Mouse (Mus musculus): Measurements from ENCODE around the gene Nefh.
A peak's percentile ranks its signal among the peaks of the same experiment; 100 is the strongest.

Gene Nefh

GRCm38 (mm10) chr11:4949256-4950044, 1.6 kb upstream of the Nefh start:
- peak; percentile 86 for DNase-seq (ENCODE audit: low spot score)

GRCm38 (mm10) chr11:4948792-4949191, 928 bp upstream of the Nefh start:
- DNase-seq (ENCODE audit: low spot score) = no peak

GRCm38 (mm10) chr11:4946947-4947812, 684 bp downstream of the Nefh start:
- peak; percentile 58 for DNase-seq (ENCODE audit: low spot score)

DNA sequence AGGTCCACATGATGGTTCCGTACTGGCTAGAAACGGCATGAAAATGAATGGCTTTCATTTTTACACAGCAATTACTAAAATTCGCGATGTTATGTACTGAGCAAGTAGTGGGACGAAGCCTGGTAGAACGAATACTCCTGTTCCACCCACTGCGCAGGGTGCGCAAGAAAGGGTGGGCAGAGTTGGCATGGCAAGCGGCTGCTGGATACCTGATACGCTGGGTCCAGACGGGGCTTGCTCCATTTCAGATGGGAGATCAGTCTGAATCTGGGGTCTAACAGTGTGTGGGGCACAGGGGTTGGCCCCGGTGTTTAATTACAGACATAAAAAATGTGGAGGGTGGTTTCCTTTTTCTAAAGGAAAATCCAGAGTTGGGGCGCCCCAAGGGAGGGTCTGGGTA, 1.3 kb downstream of the Nefh start:
- no peak for DNase-seq (ENCODE audit: low spot score)

DNA sequence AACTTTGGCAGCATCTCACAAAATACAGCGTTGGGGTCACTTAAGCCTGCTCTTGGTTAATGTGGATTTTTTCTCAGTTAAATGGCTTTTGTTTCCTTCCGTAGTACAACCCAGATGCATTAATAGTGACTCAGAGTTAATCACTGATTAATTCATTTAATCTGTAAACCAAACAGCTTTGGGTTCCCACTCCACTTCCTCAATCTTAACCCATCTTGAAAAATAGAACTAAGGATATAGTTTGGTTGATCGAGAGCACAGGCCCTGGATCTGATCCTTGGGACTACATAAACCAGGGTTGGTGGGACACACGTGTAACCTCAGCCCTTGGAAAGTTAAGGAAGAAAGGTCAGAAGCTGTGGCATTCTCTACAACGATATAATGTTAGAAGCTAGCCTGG, 11.6 kb downstream of the Nefh start:
- DNase-seq (ENCODE audit: low spot score) = no peak

DNA sequence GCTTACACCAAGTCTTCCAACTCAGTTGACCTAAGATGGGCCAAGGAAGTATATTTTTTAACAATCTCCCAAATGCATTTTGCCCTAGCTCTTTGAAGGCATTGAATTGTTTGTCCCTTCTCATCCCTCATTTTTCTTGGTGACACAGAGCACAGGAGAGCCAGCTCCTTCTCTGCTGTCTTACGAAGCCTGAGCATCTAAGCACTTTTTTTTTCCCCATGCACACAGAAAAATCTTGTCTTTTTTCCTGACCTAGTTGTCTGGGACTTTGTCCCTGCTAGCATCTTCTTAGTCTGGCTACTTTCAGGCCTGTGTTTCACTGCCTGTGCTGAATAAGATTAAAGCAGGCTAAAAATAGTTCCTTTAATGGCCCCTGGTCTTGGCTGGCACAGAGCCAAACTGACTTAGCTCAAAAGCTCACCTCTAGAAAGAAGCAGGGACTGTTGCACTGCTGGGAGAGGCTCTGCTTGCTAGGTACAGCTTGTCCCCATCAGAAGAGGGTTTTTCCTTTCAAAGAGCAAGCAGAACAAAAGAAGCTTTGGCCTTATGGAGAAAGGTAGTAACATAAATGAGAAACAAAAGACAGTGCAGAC, 16.8 kb downstream of the Nefh start:
- DNase-seq (ENCODE audit: low spot score) = peak; percentile 69

DNA sequence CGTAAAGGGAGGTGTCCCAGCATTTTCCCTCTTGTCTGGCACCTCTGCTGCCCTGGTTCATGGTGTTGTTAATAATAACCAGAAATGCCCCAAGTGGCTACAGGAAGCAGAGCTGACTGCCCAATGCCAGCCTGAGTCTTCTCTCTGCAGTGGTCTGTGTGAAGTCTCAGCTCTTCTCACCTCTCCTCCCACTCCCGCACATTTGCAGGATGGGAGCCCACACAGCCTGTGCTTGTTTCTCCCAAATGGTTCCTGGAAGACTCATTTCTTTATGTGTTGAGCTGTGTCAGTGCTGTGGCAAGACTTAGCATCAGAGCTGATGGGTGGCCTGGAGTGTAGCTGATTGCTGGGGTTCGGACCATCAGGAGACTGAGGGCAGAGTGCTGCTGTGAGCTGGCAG, 20.6 kb downstream of the Nefh start:
- no peak for DNase-seq (ENCODE audit: low spot score)

DNA sequence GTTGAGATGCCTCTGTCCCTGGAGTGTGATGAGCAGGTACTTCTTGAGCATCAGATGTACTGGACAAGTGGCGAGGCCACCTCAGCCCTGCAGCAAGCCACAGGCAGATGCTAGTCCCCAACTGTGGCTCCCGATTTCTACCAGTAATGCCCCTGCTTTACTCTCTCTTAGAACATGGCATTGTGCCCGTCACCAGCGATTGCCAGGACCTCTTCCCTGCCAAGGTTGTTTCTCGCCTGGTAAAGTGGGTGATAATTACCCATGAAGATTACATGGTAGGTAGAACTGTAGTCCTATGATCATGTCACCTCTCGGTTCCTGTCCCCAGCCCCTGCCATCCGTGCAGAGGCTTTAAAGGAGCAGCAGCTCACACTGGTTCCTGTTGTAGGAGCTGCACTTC, 26.1 kb downstream of the Nefh start:
- no peak for DNase-seq (ENCODE audit: low spot score)

DNA sequence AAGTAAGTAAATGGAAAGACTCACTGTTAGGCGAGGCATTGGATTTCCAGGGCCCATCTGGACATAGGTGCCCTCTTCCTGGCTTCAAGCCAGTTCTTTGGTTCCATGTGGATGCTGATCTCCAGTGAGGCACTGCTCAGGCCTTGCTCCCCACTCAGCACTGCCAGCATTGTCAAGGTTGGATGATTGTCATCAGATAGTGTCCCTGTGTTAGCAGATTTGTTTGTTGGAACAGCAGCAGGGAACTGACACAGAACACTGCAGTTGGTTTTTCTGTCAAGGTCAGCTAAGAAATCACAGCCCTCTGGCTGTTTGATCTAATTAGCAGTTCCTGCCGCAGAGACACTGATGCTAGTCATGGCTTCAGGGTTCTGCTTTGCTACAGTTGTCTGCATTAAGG, 26.6 kb downstream of the Nefh start:
- DNase-seq (ENCODE audit: low spot score) = no peak

- peak; percentile 71 for DNase-seq (ENCODE audit: low spot score)
Observed at GRCm38 (mm10) chr11:4916068-4916467, 31.8 kb downstream of the Nefh start.

DNA sequence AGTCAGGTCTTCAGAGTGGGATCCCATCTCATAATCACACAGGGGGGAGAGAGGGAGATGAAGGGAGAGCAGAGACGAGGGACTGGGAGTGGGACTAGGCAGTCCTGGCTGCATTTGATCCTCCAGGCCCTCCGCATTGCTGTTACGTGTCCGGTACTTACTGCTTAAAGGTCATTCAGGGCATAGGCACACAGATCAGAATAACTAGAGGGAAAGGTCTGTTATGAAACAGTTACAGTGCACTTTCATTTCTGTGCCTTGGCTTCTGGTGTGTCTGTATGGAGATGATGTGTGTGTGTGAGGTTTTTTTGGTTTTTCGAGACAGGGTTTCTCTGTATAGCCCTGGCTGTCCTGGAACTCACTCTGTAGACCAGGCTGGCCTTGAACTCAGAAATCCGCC, 41.6 kb downstream of the Nefh start:
- DNase-seq (ENCODE audit: low spot score) = no peak

- no peak for DNase-seq (ENCODE audit: low spot score)
Observed at GRCm38 (mm10) chr11:4901956-4902355, 45.9 kb downstream of the Nefh start.

GRCm38 (mm10) chr11:4900437-4900836, 47.4 kb downstream of the Nefh start:
- DNase-seq (ENCODE audit: low spot score) = peak; percentile 57

DNA sequence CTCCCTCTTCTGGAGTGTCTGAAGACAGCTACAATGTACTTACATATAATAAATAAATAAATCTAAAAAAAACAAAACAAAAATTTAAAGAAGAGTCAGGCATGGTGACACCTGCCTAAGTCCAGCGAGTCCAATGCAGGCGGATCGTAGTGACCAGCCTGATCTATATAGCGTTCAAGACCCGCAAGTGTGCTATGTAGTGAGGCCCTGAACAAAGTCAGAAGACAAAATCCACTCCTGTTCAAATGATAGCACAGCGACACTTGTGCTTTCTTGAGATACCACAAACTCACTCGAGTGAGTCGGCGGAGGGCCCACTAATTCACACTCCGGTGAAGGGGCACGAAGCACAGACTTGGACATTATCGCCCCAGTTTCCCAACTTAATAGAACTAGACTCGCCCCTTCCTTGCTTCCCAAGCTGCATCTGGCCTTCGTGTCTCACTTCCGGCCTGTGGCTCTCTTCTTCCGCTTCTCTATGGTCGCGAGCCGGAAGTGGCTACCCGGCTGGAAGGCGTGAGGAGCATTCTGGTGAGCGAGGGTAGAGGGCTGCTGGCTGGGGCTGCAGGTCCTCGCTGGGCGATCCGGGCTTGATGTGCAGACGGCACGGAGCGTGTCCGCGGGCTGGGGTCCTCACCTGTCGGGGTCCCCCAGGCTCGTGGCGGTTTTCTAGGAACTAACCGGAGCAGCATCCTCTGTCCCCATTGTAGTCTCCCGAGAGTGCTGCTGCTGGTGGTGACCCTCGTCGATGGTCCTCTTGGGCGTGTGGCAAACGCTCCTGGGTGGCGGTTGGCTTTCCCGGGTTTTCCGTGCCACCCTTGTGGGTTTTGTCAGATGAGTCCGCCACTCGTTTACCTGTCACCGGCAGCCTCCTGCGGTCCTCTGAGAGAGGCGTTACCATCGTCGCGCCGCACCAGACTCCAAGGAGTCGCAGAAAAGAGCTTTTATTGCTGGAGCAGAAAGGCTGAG, 52.7 kb downstream of the Nefh start, which contains the start of gene Thoc5:
Thoc5 (plus strand) TSS at position 473 of the 969 bp plus-strand sequence.
- DNase-seq (ENCODE audit: low spot score) = peak; percentile 79
